Mouse (Mus musculus) cerebellum, adult 11-12 months (tissue): ENCODE measurements at regions not wholly inside any gene's neighbourhood (a gene's known extent, or its start where the extent isn't known, plus 50 kb on each side); places are given as distances from the start of the nearest gene placed in this dataset.

Source experiments
- DNase-seq: peaks from one replicate; pipeline ENCODE4 v3.0.0; 2022

DNA sequence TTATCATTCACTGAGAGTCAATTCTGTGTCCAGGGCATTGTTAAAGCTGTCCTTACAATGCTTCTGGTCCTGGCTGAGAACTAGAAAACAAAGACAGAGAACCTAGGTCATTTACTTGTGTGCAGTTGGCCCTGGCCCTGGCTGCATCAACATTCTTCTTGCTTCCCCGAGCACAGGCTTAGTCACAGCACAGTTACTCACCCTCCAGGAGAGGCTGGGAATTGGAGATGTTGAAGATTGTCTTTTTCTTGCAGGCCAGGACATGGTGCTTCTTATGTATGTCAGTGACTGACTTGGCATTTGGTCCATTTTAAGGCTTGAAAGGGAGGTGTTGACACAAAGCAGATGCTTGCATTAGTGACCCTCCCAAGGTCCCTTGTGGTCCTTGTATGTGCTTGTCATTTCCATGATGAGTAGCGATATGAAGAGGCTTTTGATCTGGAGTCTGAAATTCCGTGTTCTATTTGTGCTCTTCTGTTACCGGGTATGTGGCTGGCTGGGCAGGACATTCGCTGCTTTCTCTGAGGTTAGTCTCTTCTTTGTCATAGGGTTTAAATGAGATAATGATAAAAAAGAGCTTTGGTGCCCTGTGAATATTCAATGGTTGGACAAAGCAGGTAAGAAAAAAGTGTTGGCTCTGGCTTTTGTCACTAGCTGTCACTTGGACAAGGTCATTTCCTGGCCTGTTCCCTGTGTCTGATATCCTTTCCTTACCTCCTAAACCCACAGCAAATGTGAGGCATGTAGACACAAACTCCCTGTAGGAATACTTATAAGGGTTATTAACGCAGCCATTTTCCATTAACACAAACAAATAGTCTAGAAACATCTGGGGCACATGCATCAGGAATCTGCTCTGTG is 285.0 kb upstream of the Gm21798 start:
- DNase-seq = no peak

DNA sequence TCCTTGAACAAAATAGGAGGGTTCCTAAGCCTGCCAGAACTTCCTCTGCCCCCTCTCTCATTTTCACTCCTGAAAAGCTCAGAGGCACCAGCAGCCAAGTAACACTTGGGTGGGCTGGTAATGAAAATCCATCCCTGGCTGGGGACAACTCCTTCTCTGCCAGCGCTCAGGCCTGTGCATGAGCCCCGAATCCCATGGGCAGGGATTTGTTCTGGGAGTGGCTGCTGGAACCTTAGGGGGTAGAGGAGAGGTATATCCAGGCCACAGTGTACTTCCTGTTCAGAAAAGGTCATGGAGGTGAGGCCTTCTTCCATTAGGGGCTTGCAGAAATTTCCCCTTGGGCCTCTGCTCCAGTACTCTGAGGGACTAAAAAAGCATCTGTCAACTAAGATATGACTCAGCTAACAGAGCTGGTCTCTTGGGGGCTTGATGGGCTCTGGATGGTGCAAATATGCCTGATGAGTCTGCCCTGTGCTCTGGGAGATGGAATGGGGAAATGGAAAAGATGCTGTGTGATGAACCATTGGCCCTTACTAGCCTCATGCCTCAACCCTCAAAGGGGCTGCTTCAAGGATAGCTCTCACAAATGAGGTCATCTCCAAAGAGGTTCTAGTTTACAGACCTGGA is 284.2 kb upstream of the Gm21798 start:
- no peak for DNase-seq

GRCm38 (mm10) chr15:64534166-64534565 is 283.3 kb upstream of the Gm21798 start:
- DNase-seq = no peak

- no peak for DNase-seq
These were observed 282.3 kb upstream of the Gm21798 start for GRCm38 (mm10) chr15:64535160-64535559.

GRCm38 (mm10) chr15:64541395-64541794 is 276.1 kb upstream of the Gm21798 start:
- DNase-seq = no peak

GRCm38 (mm10) chr15:64542250-64542901 is 275.1 kb upstream of the Gm21798 start:
- DNase-seq = no peak

DNA sequence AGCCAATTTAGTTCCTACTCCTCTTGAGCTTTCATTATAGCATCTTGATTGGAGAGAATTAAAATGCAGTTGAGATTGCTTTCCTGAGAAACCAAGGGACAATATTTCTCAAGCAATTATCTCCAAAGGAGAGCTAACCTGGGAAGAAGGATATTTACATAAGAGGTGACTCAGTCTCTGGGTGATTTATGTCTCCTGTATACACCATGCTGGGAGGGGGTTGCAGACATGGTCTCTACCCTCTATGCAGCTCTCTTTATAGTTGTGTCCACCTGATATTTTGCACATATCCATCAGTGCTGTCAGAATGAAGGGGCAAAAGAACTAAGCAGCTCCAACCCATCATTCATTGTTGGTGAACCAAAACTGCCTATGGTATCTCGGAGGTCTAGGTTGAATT is 274.6 kb upstream of the Gm21798 start:
- DNase-seq = no peak

- DNase-seq = no peak
These were observed 271.5 kb upstream of the Gm21798 start for GRCm38 (mm10) chr15:64546035-64546434.

GRCm38 (mm10) chr15:64557540-64557939 is 260.0 kb upstream of the Gm21798 start:
- no peak for DNase-seq

DNA sequence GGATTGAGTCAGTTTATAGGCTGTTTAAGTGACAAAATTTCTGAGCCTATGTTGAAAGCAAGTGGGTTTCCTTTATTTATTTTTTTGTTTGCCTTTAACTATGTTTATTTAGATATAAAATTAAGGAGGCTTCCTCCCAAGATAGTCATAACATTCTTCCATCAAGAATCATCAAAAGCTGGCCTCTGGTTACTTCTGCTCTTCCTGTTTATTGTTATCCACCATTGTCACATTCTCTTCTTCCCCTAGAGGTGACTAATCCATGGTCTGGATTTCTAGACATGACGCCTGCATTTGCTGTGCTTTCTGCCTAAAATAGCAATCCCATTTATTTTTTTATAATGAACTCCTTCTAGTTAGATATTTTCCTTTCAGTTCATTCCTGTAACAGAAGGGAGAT is 259.3 kb upstream of the Gm21798 start:
- no peak for DNase-seq

DNA sequence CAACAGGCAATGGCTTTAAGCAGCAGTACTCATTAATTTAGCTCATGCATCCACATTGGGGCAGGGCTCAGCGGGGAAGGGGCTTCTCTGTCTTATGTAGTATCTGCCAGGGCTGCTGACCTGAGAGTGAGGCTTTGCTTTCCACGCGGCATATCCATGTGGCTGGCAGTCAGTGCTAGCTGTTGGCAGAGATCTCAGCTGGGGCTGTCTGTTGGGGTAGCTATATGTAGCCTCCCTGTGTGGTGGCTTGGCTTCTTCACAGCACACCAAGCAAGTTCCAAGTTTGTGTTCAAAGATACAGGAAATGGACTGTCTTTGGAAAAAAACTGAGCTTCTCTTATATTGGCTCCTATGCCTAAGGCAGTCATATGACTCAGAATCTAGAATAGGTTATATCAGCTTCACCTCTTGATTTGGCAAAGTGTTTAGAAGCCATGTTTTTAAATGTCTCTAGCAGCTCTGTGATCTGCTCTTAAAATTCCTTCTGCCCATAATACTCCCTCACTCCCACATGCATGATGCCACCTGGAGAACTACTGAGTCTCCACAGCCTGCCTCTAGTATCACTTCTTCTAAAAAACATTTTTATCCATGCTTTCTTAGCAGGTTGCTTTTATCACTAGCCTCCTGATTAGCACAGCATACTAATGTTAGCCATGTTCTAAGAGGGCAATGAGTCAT is 254.9 kb upstream of the Gm21798 start:
- DNase-seq = no peak

GRCm38 (mm10) chr15:64564703-64565102 is 252.8 kb upstream of the Gm21798 start:
- DNase-seq = no peak

- DNase-seq = no peak
These were observed 240.5 kb upstream of the Gm21798 start for GRCm38 (mm10) chr15:64576891-64577535.

DNA sequence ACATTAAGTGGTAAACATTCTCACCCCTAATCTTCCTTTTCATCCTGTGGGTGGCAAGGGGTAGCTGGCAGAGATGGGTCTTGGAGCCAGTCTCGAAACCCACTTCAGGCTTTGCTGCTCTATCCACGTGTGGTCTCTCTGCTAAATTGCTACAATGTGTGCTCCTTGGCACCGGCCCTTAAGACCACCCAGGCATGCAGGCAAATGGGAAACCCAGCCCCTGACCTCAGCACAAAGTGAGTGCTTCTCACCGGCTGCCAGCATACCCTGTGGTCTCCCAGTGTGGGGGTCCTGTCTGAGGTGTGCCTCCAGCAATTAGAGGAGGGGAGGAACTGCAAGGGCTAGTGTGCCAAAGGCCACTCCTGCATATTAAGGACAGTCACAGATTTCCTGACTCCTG is 238.5 kb upstream of the Gm21798 start:
- no peak for DNase-seq

- DNase-seq = no peak
These were observed 237.0 kb upstream of the Gm21798 start for GRCm38 (mm10) chr15:64580481-64580880.

- no peak for DNase-seq
These were observed 236.4 kb upstream of the Gm21798 start for GRCm38 (mm10) chr15:64581046-64581445.

GRCm38 (mm10) chr15:64584129-64584528 is 233.4 kb upstream of the Gm21798 start:
- no peak for DNase-seq

DNA sequence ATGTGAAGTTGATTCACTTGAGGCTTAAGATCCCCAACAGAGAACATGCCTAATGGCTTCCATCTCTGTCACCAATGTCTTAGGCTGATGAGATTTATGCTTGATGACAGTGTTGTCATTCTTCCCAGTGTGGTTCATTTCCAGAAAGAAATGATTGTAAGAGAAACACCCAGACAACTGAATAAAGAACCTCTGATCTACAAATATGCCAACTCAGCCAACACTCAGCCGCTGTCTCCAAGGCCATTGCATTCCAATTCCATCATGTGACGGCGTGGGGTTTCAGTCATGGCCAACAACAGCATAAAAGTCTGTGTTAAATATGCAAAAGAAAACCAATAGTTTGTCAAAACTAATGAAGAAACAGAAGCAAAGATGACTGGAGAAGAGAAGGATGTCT is 230.7 kb upstream of the Gm21798 start:
- DNase-seq = no peak

- no peak for DNase-seq
These were observed 227.2 kb upstream of the Gm21798 start for GRCm38 (mm10) chr15:64590092-64590881.

DNA sequence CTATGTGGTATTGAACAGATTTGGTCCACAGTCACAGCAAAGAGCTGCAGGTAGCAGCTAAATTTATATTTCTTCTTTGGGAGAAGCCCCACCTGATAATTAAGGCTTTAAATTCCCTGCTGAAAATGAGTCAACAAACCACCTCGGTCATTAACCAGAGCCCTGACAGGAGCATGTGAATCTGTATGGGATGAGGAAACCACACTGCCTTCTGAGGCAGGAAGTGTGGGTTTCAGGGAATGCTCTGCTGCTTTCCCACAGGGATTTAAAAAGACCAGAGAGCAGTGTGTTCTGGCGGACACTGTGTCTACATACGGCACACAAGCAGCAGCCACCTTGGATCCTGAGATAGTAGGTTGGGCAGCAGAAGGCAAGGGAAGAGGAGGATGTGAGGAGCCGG is 204.0 kb upstream of the Gm21798 start:
- DNase-seq = no peak

DNA sequence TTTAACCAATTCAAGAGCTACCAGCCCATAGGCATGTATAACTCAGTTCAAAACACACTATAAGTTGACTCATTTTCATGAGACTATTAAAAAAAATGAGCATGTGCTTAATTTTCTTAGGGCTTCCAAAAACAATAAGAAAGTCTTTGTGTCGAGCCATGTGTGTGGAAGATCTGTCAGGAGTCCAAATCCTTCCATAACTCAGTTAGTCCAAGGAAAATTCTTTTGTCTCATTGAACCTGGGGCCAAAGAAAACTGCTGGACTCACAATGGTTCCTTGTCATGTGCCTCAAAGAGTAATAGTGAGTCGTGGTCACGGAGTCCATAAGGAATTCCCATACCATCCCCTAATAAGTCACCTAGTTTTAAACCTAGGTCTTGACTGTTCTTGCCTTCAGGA is 199.0 kb upstream of the Gm21798 start:
- DNase-seq = no peak

DNA sequence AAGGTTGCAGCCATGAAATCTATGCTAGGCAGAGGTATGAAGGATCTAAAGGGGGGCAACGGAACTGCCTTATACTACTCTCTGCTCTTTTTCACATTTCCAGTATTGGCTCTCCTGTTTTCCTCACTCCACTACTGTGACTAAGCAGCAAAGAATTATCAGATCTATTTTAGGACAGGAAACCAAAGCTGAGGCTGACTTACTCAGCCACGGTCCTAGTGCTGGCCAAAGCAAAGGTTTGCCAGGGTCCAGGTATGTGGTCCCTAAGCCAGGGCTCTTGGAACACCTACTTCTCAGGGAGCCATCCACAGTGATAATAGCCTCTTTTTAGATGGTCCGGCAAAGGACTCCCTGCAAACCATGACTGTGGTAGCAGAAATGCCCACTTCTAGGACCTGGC is 195.6 kb upstream of the Gm21798 start:
- DNase-seq = no peak
